Comparison of ENCODE assay signal across 12 mouse cellular contexts in genomic region chr9:57547287-57547686, GRCm38 (mm10). TPM values are rescaled to one million over a fixed set of nuclear protein-coding genes. Genes with fewer than 3 reads are reported as not detected.
DNase-seq lines count a peak whose midpoint lies in the region; ATAC-seq and TF ChIP-seq lines count a peak whose summit lies in the region.
"Had no signal": no experiment of that assay in that cellular context is flagged by ENCODE, and none has a peak within 500 bp of the region (broad histone marks: within the 10 kb centered on the region; RNA-seq: fewer than 3 reads in every experiment).

No protein-coding gene starts in this region.

- no peak for TF ChIP-seq EP300 in liver, embryonic 14.5 days (IDR thresholded peaks at IDR 0.05; ENCODE audit: low read depth)

- peaks cover 37% of the 10 kb centered on the region for H3K4me1 ChIP-seq in erythroblast, embryonic 14.5 days (ENCODE audit: control insufficient read depth)
- peaks cover 4 to 17% of the 10 kb centered on the region in 2 experiments for H3K4me1 ChIP-seq in liver, embryonic 14.5 days (replicated peaks; ENCODE audit: control insufficient read depth in 2 of 2, insufficient read depth in 2 of 2, low read length in 1 of 2)

- ATAC-seq in liver, embryonic 14.5 days (ENCODE audit: insufficient read depth): no peak

- WGBS in liver, embryonic 14.5 days (ENCODE audit: insufficient replicate concordance): 16% methylated on average over 5 of the region's 5 CpGs

- H3K9me3 ChIP-seq in erythroblast, embryonic 14.5 days (ENCODE audit: control insufficient read depth, low read length): no peaks in the 10 kb centered on the region
- H3K9me3 ChIP-seq in liver, embryonic 14.5 days (ENCODE audit: control insufficient read depth, low read length): no peaks in the 10 kb centered on the region
- H3K9me3 ChIP-seq: kidney, embryonic 15.5 days; lung, embryonic 15.5 days; neural tube, embryonic 13.5 days had no signal

- DNase-seq in gastrocnemius, adult 2 months: peak; percentile 84
- no peak for DNase-seq in gastrocnemius, postnatal 4 days (ENCODE audit: low spot score in 2 of 2)
- DNase-seq in Muller cell, postnatal 12 days (ENCODE audit: inconsistent ontology term): peak; percentile 19
- DNase-seq in liver, embryonic 14.5 days (ENCODE audit: low read depth in 3 of 3, low spot score in 3 of 3): peak in 1 of 3 experiments; percentile 31
- DNase-seq in thymus, adult 18-20 months: no peak
- no peak for DNase-seq in embryo, embryonic 11 days
- no peak for DNase-seq in layer of hippocampus, adult 8-10 months (ENCODE audit: low spot score in 2 of 2)
- DNase-seq: adrenal gland, adult 8-10 months had no signal

- H3K4me2 ChIP-seq in liver, embryonic 14.5 days (ENCODE audit: low read depth): peak overlapping the region; percentile 1; the same call in 1 of the 2 replicates
- H3K4me2 ChIP-seq: kidney, embryonic 15.5 days; lung, embryonic 15.5 days; neural tube, embryonic 13.5 days had no signal

- peaks cover 65% of the 10 kb centered on the region for H3K36me3 ChIP-seq in erythroblast, embryonic 14.5 days (ENCODE audit: control insufficient read depth)
- peaks cover 4% of the 10 kb centered on the region for H3K36me3 ChIP-seq in liver, embryonic 14.5 days (replicated peaks; ENCODE audit: control insufficient read depth, insufficient read depth, low read depth)

- H3K27me3 ChIP-seq in erythroblast, embryonic 14.5 days (ENCODE audit: control insufficient read depth): no peaks in the 10 kb centered on the region
- H3K27me3 ChIP-seq in liver, embryonic 14.5 days (ENCODE audit: control insufficient read depth, insufficient read depth, low read length): no peaks in the 10 kb centered on the region
- H3K27me3 ChIP-seq: kidney, embryonic 15.5 days; lung, embryonic 15.5 days; neural tube, embryonic 13.5 days had no signal

- TF ChIP-seq CTCF in gastrocnemius, adult 2 months (IDR thresholded peaks at IDR 0.05): no peak
- TF ChIP-seq CTCF in liver, embryonic 14.5 days (IDR thresholded peaks at IDR 0.05; ENCODE audit: low read depth): no peak

- peak overlapping the region; percentile 91 for H3K27ac ChIP-seq in gastrocnemius, adult 2 months
- no peak overlapping the region for H3K27ac ChIP-seq in liver, embryonic 14.5 days
- H3K27ac ChIP-seq: kidney, embryonic 15.5 days; lung, embryonic 15.5 days; neural tube, embryonic 13.5 days had no signal

- intact Hi-C loops in gastrocnemius, adult 2 months (cut with DNase I): loop anchor here (2.0 kb wide), 1 partner anchor 42 kb away; the partner anchor contains the start of gene Ulk3

- H3K9ac ChIP-seq in liver, embryonic 14.5 days (replicated peaks): 0 out of 2 replicates have a peak overlapping the region, but pooled peaks have one; percentile 1
- H3K9ac ChIP-seq: kidney, embryonic 15.5 days; lung, embryonic 15.5 days; neural tube, embryonic 13.5 days had no signal

- peak overlapping the region; percentile 41 for H3K4me3 ChIP-seq in gastrocnemius, adult 2 months
- peak overlapping the region; percentile 4 for H3K4me3 ChIP-seq in erythroblast, embryonic 14.5 days (replicated peaks)
- H3K4me3 ChIP-seq in liver, embryonic 14.5 days (ENCODE audit: insufficient read depth in 1 of 2, low read depth in 2 of 2, low read length in 2 of 2): no peak overlapping the region
- H3K4me3 ChIP-seq: kidney, embryonic 15.5 days; lung, embryonic 15.5 days; neural tube, embryonic 13.5 days had no signal

RNA-seq across cellular contexts. Expression of gene Mpi, which starts 5.3 kb away (rescaled TPM):
- total RNA-seq in gastrocnemius, adult 2 months (2021): 10 to 100 TPM; 67.6 to 97.7 TPM
- 100 to 1,000 TPM; 112 to 115 TPM for total RNA-seq in gastrocnemius, postnatal 4 days (2021)
- 0.08 and 0.16 TPM in 2 replicates for polyA plus RNA-seq in erythroblast, embryonic 14.5 days (2012)
- polyA plus RNA-seq in liver, embryonic 14.5 days (2012; rRNA removed): 8.1 and 8.5 TPM in 2 replicates
- polyA plus RNA-seq in liver, embryonic 14.5 days (2014; fragmentation: Nextera tagmentation; extraction: Ambion mirVana): 6.7 and 7.9 TPM in 2 replicates
- 10 to 100 TPM; 68.8 to 80.6 (median 77.5) TPM for total RNA-seq in layer of hippocampus, adult 8-10 months (2022)

RNA-seq across cellular contexts. Expression of gene Fam219b, which starts 10.0 kb away (rescaled TPM):
- 1 to 10 TPM; 5.9 TPM for total RNA-seq in gastrocnemius, adult 2 months (2021)
- total RNA-seq in gastrocnemius, postnatal 4 days (2021): 10 to 100 TPM; 12.3 to 14.0 TPM
- 0.31 and 0.78 TPM in 2 replicates for polyA plus RNA-seq in erythroblast, embryonic 14.5 days (2012)
- 2.0 and 3.1 TPM in 2 replicates for polyA plus RNA-seq in liver, embryonic 14.5 days (2012; rRNA removed)
- 4.8 and 5.9 TPM in 2 replicates for polyA plus RNA-seq in liver, embryonic 14.5 days (2014; fragmentation: Nextera tagmentation; extraction: Ambion mirVana)
- total RNA-seq in layer of hippocampus, adult 8-10 months (2022): 10 to 100 TPM; 16.0 to 23.5 (median 20.0) TPM

RNA-seq across cellular contexts. Expression of gene Scamp2, which starts 13.5 kb away (rescaled TPM):
- 10 to 100 TPM; 39.6 to 46.4 TPM for total RNA-seq in gastrocnemius, adult 2 months (2021)
- 10 to 100 TPM; 68.2 to 75.6 TPM for total RNA-seq in gastrocnemius, postnatal 4 days (2021)
- polyA plus RNA-seq in erythroblast, embryonic 14.5 days (2012): 0.38 and 0.76 TPM in 2 replicates
- 13.9 and 15.6 TPM in 2 replicates for polyA plus RNA-seq in liver, embryonic 14.5 days (2012; rRNA removed)
- 20.7 and 21.1 TPM in 2 replicates for polyA plus RNA-seq in liver, embryonic 14.5 days (2014; fragmentation: Nextera tagmentation; extraction: Ambion mirVana)
- 10 to 100 TPM; 26.5 to 35.2 (median 31.9) TPM for total RNA-seq in layer of hippocampus, adult 8-10 months (2022)

RNA-seq across cellular contexts. Expression of gene Cox5a, which starts 26.2 kb away (rescaled TPM):
- total RNA-seq in gastrocnemius, adult 2 months (2021): 1,000 to 10,000 TPM; 1,176 to 1,655 TPM
- 100 to 1,000 TPM; 639 to 672 TPM for total RNA-seq in gastrocnemius, postnatal 4 days (2021)
- 18.8 and 25.8 TPM in 2 replicates for polyA plus RNA-seq in erythroblast, embryonic 14.5 days (2012)
- 104 and 121 TPM in 2 replicates for polyA plus RNA-seq in liver, embryonic 14.5 days (2012; rRNA removed)
- polyA plus RNA-seq in liver, embryonic 14.5 days (2014; fragmentation: Nextera tagmentation; extraction: Ambion mirVana): 316 and 317 TPM in 2 replicates
- 100 to 1,000 TPM; 345 to 380 (median 364) TPM for total RNA-seq in layer of hippocampus, adult 8-10 months (2022)

RNA-seq across cellular contexts. Expression of gene Ulk3, which starts 42.0 kb away (rescaled TPM):
- total RNA-seq in gastrocnemius, adult 2 months (2021): 1 to 10 TPM; 4.4 to 6.6 TPM
- total RNA-seq in gastrocnemius, postnatal 4 days (2021): 10 to 100 TPM; 14.3 to 15.3 TPM
- 0.10 and 0.17 TPM in 2 replicates for polyA plus RNA-seq in erythroblast, embryonic 14.5 days (2012)
- 4.5 and 5.1 TPM in 2 replicates for polyA plus RNA-seq in liver, embryonic 14.5 days (2012; rRNA removed)
- 2.0 and 2.3 TPM in 2 replicates for polyA plus RNA-seq in liver, embryonic 14.5 days (2014; fragmentation: Nextera tagmentation; extraction: Ambion mirVana)
- total RNA-seq in layer of hippocampus, adult 8-10 months (2022): 10 to 100 TPM; 29.9 to 40.1 (median 37.8) TPM

Comparison
In these comparisons a context has a peak if more than half of its experiments do, and no peak if none do; other contexts are left out.
1. DNase-seq: peak in gastrocnemius, adult 2 months (single experiment) and Muller cell, postnatal 12 days (single experiment); none in gastrocnemius, postnatal 4 days (0 of 2), thymus, adult 18-20 months (0 of 2), embryo, embryonic 11 days (single experiment) and layer of hippocampus, adult 8-10 months (0 of 2).
2. H3K4me3 ChIP-seq: peak in gastrocnemius, adult 2 months (single experiment) and erythroblast, embryonic 14.5 days (single experiment); none in liver, embryonic 14.5 days (0 of 2).